ENCODE assay signal across 18 mouse cellular contexts in the genomic region with DNA sequence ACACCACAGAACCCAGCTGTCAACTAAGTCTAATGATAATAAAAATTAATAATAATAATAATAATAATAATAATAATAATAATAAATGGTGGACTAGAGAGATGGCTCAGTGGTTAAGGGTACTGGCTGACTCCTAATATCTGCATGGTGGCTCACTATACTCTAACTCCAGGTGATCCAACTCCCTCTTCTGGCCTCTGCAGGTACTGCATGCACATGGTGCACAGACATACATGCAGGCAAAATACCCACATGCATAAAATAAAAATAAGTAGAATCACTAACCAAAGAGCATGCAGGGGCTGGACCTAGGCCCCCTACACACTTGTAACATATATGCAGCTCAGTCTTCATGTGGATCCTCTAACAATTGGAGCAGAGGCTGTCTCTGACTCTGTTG.
DNase-seq lines count a peak whose midpoint lies in the region; ATAC-seq and TF ChIP-seq lines count a peak whose summit lies in the region.
"Had no signal": no experiment of that assay in that cellular context is flagged by ENCODE, and none has a peak within 500 bp of the region (broad histone marks: within the 10 kb centered on the region; RNA-seq: fewer than 3 reads in every experiment).

No protein-coding gene starts in this region.

- H3K9ac ChIP-seq in stomach, postnatal 0 days (ENCODE audit: low read length), result no peak overlapping the region
- H3K9ac ChIP-seq: embryonic facial prominence, embryonic 13.5 days; forebrain, embryonic 12.5 days; heart, embryonic 12.5 days; hindbrain, embryonic 12.5 days had no signal

- no peaks in the 10 kb centered on the region for H3K27me3 ChIP-seq in cerebellum, adult 2 months (ENCODE audit: control insufficient read depth, insufficient read depth, low read length)
- H3K27me3 ChIP-seq in stomach, postnatal 0 days (ENCODE audit: control insufficient read depth, insufficient read depth, low read length), result no peaks in the 10 kb centered on the region
- H3K27me3 ChIP-seq: embryonic facial prominence, embryonic 13.5 days; forebrain, embryonic 12.5 days; heart, embryonic 12.5 days; hindbrain, embryonic 12.5 days; Patski had no signal

- H3K9me3 ChIP-seq in stomach, postnatal 0 days (ENCODE audit: control insufficient read depth, low read length), result no peaks in the 10 kb centered on the region

- no peak for TF ChIP-seq POLR2A in cerebellum, adult 2 months (IDR thresholded peaks at IDR 0.05; ENCODE audit: borderline replicate concordance, insufficient read depth, low read length)

- H3K4me2 ChIP-seq in stomach, postnatal 0 days (replicated peaks; ENCODE audit: low read depth), result no peak overlapping the region
- H3K4me2 ChIP-seq: embryonic facial prominence, embryonic 13.5 days; forebrain, embryonic 12.5 days; heart, embryonic 12.5 days; hindbrain, embryonic 12.5 days had no signal

- H3K27ac ChIP-seq in cerebellum, adult 2 months (ENCODE audit: insufficient read depth, low read length), result no peak overlapping the region
- no peak overlapping the region for H3K27ac ChIP-seq in layer of hippocampus, adult 2 months
- no peak overlapping the region for H3K27ac ChIP-seq in stomach, postnatal 0 days (replicated peaks)
- H3K27ac ChIP-seq: embryonic facial prominence, embryonic 13.5 days; forebrain, embryonic 12.5 days; hindbrain, embryonic 12.5 days had no signal

- no peak for TF ChIP-seq EP300 in stomach, postnatal 0 days (optimal IDR thresholded peaks at IDR 0.05)

- TF ChIP-seq CTCF in cerebellum, adult 2 months (IDR thresholded peaks at IDR 0.05; ENCODE audit: borderline replicate concordance, insufficient read depth, low read depth, low read length), result peak; percentile 30; the same call in 1 of the 2 replicates
- peak; percentile 61 for TF ChIP-seq CTCF in layer of hippocampus, adult 2 months (conservative IDR thresholded peaks at IDR 0.05)
- peak; percentile 54 for TF ChIP-seq CTCF in stomach, postnatal 0 days (IDR thresholded peaks at IDR 0.05; ENCODE audit: low read depth)

- no peak overlapping the region for H3K4me3 ChIP-seq in cerebellum, adult 2 months (replicated peaks; ENCODE audit: insufficient read depth, low read depth, low read length)
- H3K4me3 ChIP-seq in layer of hippocampus, adult 2 months, result no peak overlapping the region
- no peak overlapping the region for H3K4me3 ChIP-seq in stomach, postnatal 0 days (ENCODE audit: low read depth, low read length)
- H3K4me3 ChIP-seq: embryonic facial prominence, embryonic 13.5 days; forebrain, embryonic 12.5 days; heart, embryonic 12.5 days; hindbrain, embryonic 12.5 days had no signal

- H3K4me1 ChIP-seq in cerebellum, adult 2 months (ENCODE audit: control insufficient read depth, insufficient read depth, low read length), result peaks cover 39% of the 10 kb centered on the region
- 0 out of 2 replicates have a peak, but pooled peaks cover 2% of the 10 kb centered on the region for H3K4me1 ChIP-seq in stomach, postnatal 0 days (replicated peaks; ENCODE audit: control insufficient read depth, insufficient read depth)
- H3K4me1 ChIP-seq: forebrain, embryonic 12.5 days; heart, embryonic 12.5 days; hindbrain, embryonic 12.5 days had no signal

- no peak for ATAC-seq in stomach, postnatal 0 days (ENCODE audit: low FRiP score, low TSS enrichment)
- ATAC-seq: Patski had no signal

- no peak for DNase-seq in cerebellum, adult 2 months
- no peak for DNase-seq in cerebellum, adult 8-10 months
- DNase-seq in layer of hippocampus, adult 2 months (ENCODE audit: low spot score in 2 of 2), result no peak
- no peak for DNase-seq in layer of hippocampus, postnatal 36 days
- DNase-seq in thymus, postnatal 4 days, result peak; percentile 48
- no peak for DNase-seq in thymus, postnatal 0 days (ENCODE audit: low spot score)
- no peak for DNase-seq in stomach, postnatal 0 days (ENCODE audit: low spot score)
- no peak for DNase-seq in cerebellum, postnatal 36 days
- DNase-seq: adrenal gland, adult 8-10 months; kidney, adult 9 months; lung, postnatal 4 days; midbrain, embryonic 14.5 days; retina, postnatal 1 day had no signal

- H3K36me3 ChIP-seq in stomach, postnatal 0 days (ENCODE audit: control insufficient read depth, insufficient read depth, low read length), result no peaks in the 10 kb centered on the region
